Mouse (Mus musculus) heart, embryonic 15.5 days (tissue): ENCODE data around the gene Ncoa3. TPM values are rescaled to one million over a fixed set of nuclear protein-coding genes. Genes with fewer than 3 reads are reported as not detected.

Experiments
- ATAC-seq: fragments of 200-750 bp; cut with Nextera tagmentation; replicated peaks from 2 replicates; pipeline ENCODE4 v1.8.0; 2017; ENCODE audit warnings: low read depth, moderate TSS enrichment; ENCODE audit not compliant: insufficient number of reproducible peaks, insufficient read depth, low FRiP score
- H3K27ac ChIP-seq: fragments of 300-500 bp; sonication (generic); 2 replicates; pipeline ENCODE4 v1.5.1; 2015; ENCODE audit warnings: mild to moderate bottlenecking, inconsistent platforms
- H3K27me3 ChIP-seq: fragments of 300-500 bp; sonication (generic); 2 replicates; pipeline ENCODE4 v1.6.1; 2015; ENCODE audit warnings: inconsistent platforms
- H3K36me3 ChIP-seq: fragments of 300-500 bp; sonication (generic); 2 replicates; pipeline ENCODE4 v1.6.1; 2015; ENCODE audit warnings: mild to moderate bottlenecking, inconsistent platforms
- H3K4me1 ChIP-seq: fragments of 300-500 bp; sonication (generic); replicated peaks from 2 replicates; pipeline ENCODE4 v1.6.1; 2015; ENCODE audit warnings: inconsistent platforms
- H3K4me2 ChIP-seq: fragments of 300-500 bp; sonication (generic); 2 replicates; pipeline ENCODE4 v1.6.1; 2015; ENCODE audit warnings: inconsistent platforms, mild to moderate bottlenecking, moderate library complexity
- H3K4me3 ChIP-seq: fragments of 300-500 bp; sonication (generic); 2 replicates; pipeline ENCODE4 v1.5.1; 2015; ENCODE audit warnings: mild to moderate bottlenecking, inconsistent platforms
- H3K9ac ChIP-seq: fragments of 300-500 bp; sonication (generic); 2 replicates; pipeline ENCODE4 v1.6.1; 2015; ENCODE audit warnings: mild to moderate bottlenecking, inconsistent platforms
- H3K9me3 ChIP-seq: fragments of 300-500 bp; sonication (generic); replicated peaks from 2 replicates; pipeline ENCODE4 v1.6.1; 2016; ENCODE audit warnings: inconsistent platforms
- WGBS: fragments of 180-500 bp; shearing (Covaris S2); methylation state at CpG from one replicate; pipeline ENCODE4 v1.1.7; 2015; ENCODE audit warnings: mixed read lengths; 5-methylcytosine and 5-hydroxymethylcytosine counted together
- polyA plus RNA-seq: library from polyadenylated mRNA; unstranded; fragments of >200 nt; fragmentation: Nextera tagmentation; extraction: Ambion mirVana; gene quantifications from 2 replicates; pipeline ENCODE4 v1.2.1, GENCODE M21; 2015

Ncoa3 gene
- polyA plus RNA-seq, 1 experiment from 2014 or later, result 8.7 TPM

DNA sequence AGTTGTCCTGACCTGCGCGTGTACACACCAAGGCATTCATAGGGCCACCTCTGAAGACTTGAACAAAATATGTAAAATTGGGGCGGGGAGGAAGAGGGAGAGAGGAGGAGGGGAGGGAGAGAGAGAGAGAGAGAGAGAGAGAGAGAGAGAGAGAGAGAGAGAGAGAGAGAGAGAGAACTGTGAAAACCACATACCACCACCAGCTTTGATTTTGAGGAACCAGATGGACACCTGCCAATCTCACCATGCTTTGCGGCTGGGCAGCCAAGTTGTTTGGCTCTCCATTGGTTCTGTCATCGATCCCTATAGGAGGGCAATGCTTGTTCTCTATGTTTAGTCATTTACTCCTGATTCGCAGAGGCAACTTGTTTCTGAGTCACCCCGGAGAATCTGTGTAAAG lies 21.7 kb upstream of the Ncoa3 start:
- Histone ChIP-seq H3K36me3 (no peaks in the 10 kb centered on the region), H3K4me2 (no peak overlapping the region), H3K27ac (no peak overlapping the region), H3K9ac (no peak overlapping the region), H3K9me3 (no peaks in the 10 kb centered on the region), H3K4me1 (peaks cover 21% of the 10 kb centered on the region), H3K4me3 (no peak overlapping the region), H3K27me3 (no peaks in the 10 kb centered on the region)
- ATAC-seq, result no peak
- 85% methylated on average over 7 of the region's 7 CpGs for WGBS

GRCm38 (mm10) chr2:165974383-165974782 lies 18.1 kb upstream of the Ncoa3 start:
- H3K4me1 ChIP-seq, result peaks cover 7% of the 10 kb centered on the region
- no peaks in the 10 kb centered on the region for H3K27me3 ChIP-seq
- WGBS, result 95% methylated on average over 1 of the region's 1 CpGs
- H3K36me3 ChIP-seq, result no peaks in the 10 kb centered on the region
- H3K4me2 ChIP-seq, result no peak overlapping the region
- H3K9me3 ChIP-seq, result no peaks in the 10 kb centered on the region
- ATAC-seq, result no peak
- H3K27ac ChIP-seq, result no peak overlapping the region
- H3K4me3 ChIP-seq, result no peak overlapping the region
- no peak overlapping the region for H3K9ac ChIP-seq

DNA sequence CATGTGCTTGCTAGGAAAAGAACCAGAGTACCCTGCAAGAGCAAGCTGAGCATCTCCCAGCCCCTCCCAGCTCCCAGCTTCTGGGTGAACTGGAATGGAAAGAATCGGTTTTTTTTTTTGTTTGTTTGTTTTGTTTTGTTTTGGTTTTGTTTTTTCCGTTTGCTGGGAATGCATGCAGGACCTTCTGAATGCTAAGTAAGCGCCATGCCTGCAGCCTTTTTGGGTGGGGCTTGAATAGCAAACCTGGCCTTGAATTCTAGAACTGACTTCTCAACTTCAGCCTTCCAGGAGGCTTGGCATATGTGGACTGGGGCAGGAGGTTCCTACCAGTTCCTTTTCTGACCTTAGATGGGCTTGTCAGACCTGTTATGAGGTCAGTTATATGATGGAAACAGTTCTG lies 16.2 kb upstream of the Ncoa3 start:
- H3K27ac ChIP-seq, result no peak overlapping the region
- WGBS, result 63% methylated on average over 3 of the region's 3 CpGs

DNA sequence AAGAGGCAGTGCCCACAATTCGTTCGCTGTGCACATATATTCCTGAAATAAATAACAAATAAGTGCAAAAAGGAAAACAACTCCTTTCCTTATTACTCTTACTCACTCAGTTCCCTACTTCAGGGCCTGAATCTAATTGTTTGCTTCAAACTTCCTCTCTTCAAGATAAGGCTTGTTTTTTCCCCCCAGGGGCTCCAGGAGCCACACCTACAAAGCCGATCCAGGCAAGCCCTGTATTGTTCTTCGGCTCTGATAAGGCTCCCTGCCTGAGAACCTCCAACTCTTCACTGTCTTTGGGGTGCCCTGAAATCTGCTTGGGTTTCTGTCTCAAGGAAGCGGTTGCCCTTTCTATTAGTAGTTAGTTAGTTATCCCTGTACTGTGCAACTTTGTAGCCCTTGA lies 15.6 kb upstream of the Ncoa3 start:
- 48% methylated on average over 5 of the region's 5 CpGs for WGBS
- Histone ChIP-seq H3K9me3 (no peaks in the 10 kb centered on the region), H3K36me3 (no peaks in the 10 kb centered on the region), H3K9ac (no peak overlapping the region), H3K4me2 (no peak overlapping the region), H3K27ac (peak overlapping the region; percentile 36; the same call in 1 of the 2 replicates), H3K4me1 (peaks cover 11% of the 10 kb centered on the region), H3K27me3 (no peaks in the 10 kb centered on the region), H3K4me3 (no peak overlapping the region)
- no peak for ATAC-seq

More for the DNA sequence above, 16.2 kb upstream of the Ncoa3 start:
- Histone ChIP-seq H3K4me2 (no peak overlapping the region), H3K4me3 (no peak overlapping the region), H3K27me3 (no peaks in the 10 kb centered on the region), H3K9me3 (no peaks in the 10 kb centered on the region), H3K9ac (no peak overlapping the region), H3K36me3 (no peaks in the 10 kb centered on the region), H3K4me1 (peaks cover 7% of the 10 kb centered on the region)
- ATAC-seq, result no peak

- no peaks in the 10 kb centered on the region for H3K9me3 ChIP-seq
These were observed 14.3 kb upstream of the Ncoa3 start for GRCm38 (mm10) chr2:165978119-165978518.

DNA sequence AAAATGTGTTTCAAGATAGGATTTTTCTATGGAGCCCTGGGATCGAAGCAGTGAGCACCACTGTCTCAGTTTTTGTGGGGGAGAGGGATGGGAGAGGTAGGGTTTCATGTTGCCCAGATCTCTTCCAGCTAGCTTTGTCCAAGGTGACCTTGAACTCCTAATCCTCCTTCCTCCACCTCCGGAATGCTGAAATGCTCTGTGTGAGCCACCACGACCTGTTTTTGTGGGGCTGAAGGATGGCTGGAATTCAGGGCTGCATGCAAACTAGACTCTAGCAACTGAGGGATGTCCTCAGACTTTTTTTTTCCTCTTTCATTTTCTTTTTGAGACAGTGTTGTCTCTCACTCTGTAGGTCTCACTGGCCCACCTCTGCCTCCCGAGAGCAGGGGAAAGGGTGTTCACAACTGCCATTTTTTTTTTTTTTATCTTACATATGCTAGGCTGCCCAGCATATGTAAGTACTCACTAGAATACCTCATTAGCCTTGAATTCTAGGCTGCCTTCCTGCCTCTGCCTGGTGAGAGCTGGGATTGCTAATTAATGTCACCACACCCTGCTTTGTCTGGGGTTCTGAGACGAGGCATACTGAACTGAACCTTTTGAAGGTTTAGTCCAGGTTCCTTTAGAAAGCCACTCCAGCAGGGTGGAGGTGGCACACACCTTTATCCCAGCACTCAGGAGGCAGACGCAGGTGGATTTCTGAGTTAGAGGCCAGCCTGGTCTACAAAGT lies 11.0 kb upstream of the Ncoa3 start:
- no peaks in the 10 kb centered on the region for H3K9me3 ChIP-seq
- H3K9ac ChIP-seq, result no peak overlapping the region
- no peaks in the 10 kb centered on the region for H3K27me3 ChIP-seq
- H3K4me2 ChIP-seq, result no peak overlapping the region
- WGBS, result 49% methylated on average over 6 of the region's 6 CpGs
- H3K4me3 ChIP-seq, result no peak overlapping the region
- H3K4me1 ChIP-seq, result peaks cover 15% of the 10 kb centered on the region
- no peak for ATAC-seq
- H3K27ac ChIP-seq, result 0 out of 2 replicates have a peak overlapping the region, but pooled peaks have one; percentile 16
- H3K36me3 ChIP-seq, result no peaks in the 10 kb centered on the region

More at GRCm38 (mm10) chr2:165978119-165978518, 14.3 kb upstream of the Ncoa3 start:
- H3K27me3 ChIP-seq, result no peaks in the 10 kb centered on the region
- no peaks in the 10 kb centered on the region for H3K36me3 ChIP-seq
- WGBS, result 97% methylated on average over 1 of the region's 1 CpGs
- H3K27ac ChIP-seq, result no peak overlapping the region
- H3K4me1 ChIP-seq, result peaks cover 13% of the 10 kb centered on the region
- H3K9ac ChIP-seq, result no peak overlapping the region
- ATAC-seq, result no peak
- H3K4me3 ChIP-seq, result no peak overlapping the region
- no peak overlapping the region for H3K4me2 ChIP-seq

GRCm38 (mm10) chr2:165982512-165983389 lies 9.7 kb upstream of the Ncoa3 start:
- ATAC-seq, result no peak
- H3K9ac ChIP-seq, result no peak overlapping the region
- no peaks in the 10 kb centered on the region for H3K9me3 ChIP-seq
- H3K4me1 ChIP-seq, result peaks cover 18% of the 10 kb centered on the region
- H3K27me3 ChIP-seq, result no peaks in the 10 kb centered on the region
- H3K27ac ChIP-seq, result 0 out of 2 replicates have a peak overlapping the region, but pooled peaks have one; percentile 31
- no peaks in the 10 kb centered on the region for H3K36me3 ChIP-seq
- no peak overlapping the region for H3K4me2 ChIP-seq
- 52% methylated on average over 16 of the region's 16 CpGs for WGBS
- no peak overlapping the region for H3K4me3 ChIP-seq

- Histone ChIP-seq H3K4me3 (no peak overlapping the region), H3K36me3 (no peaks in the 10 kb centered on the region), H3K4me1 (peaks cover 18% of the 10 kb centered on the region), H3K4me2 (no peak overlapping the region), H3K27ac (no peak overlapping the region), H3K9ac (no peak overlapping the region), H3K27me3 (no peaks in the 10 kb centered on the region), H3K9me3 (no peaks in the 10 kb centered on the region)
- WGBS, result 93% methylated on average over 1 of the region's 1 CpGs
- ATAC-seq, result no peak
These were observed 8.1 kb upstream of the Ncoa3 start for GRCm38 (mm10) chr2:165984318-165984717.

- Histone ChIP-seq H3K9me3 (no peaks in the 10 kb centered on the region), H3K27me3 (no peaks in the 10 kb centered on the region), H3K27ac (no peak overlapping the region), H3K4me1 (peaks cover 18% of the 10 kb centered on the region), H3K4me2 (no peak overlapping the region), H3K4me3 (no peak overlapping the region), H3K9ac (no peak overlapping the region), H3K36me3 (no peaks in the 10 kb centered on the region)
- 88% methylated on average over 6 of the region's 6 CpGs for WGBS
- ATAC-seq, result no peak
These were observed 7.5 kb upstream of the Ncoa3 start for GRCm38 (mm10) chr2:165984891-165985290.

DNA sequence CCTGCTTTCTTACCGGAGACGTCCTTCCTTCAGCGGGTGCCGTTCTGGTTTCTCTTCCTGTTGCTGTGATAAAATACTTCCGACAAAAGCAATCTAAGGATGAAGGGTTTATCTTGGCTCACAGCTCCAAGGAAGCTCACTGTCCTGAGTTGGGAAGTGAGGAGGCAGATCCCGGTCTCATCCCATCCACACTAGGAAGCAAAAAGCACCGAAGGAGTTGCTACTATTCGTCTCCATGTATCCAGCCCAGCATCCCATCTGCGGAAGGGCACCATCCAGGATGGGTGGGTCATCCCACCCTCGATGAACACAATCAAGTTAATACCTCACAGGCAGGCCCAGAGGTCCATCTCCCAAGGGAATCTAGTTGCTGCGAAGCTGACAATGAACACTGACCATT lies 6.9 kb upstream of the Ncoa3 start:
- no peaks in the 10 kb centered on the region for H3K27me3 ChIP-seq
- H3K27ac ChIP-seq, result no peak overlapping the region
- peaks cover 18% of the 10 kb centered on the region for H3K4me1 ChIP-seq
- WGBS, result 75% methylated on average over 11 of the region's 11 CpGs
- no peaks in the 10 kb centered on the region for H3K9me3 ChIP-seq
- no peak for ATAC-seq
- H3K4me2 ChIP-seq, result no peak overlapping the region
- no peaks in the 10 kb centered on the region for H3K36me3 ChIP-seq
- H3K4me3 ChIP-seq, result no peak overlapping the region
- no peak overlapping the region for H3K9ac ChIP-seq

DNA sequence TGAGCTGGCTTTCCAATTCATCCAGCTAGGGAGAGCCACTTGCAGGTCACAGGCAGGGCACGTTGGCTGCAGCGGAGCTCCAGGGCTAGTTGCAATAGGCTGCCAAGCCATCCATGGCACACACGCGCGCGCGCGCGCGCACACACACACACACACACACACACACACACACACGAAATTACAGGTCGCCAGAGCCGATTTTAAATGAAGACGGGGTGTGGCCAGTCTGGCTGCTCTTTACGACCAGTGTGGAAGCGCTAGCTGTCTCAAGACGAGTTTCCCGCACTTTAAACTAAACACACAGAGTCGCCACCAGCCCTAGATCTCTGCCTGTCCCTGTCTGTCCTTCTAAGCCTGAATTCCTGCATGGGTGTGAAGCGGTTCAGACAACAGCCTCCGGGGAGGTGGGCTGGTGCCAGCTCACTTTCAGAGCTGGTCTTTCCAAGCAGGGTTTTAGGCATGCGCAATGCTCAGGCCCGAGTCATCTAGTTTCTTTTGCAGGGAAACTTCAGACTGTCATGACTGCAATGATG lies 5.4 kb upstream of the Ncoa3 start:
- peak; percentile 79 for ATAC-seq
- Histone ChIP-seq H3K27me3 (no peaks in the 10 kb centered on the region), H3K36me3 (no peaks in the 10 kb centered on the region), H3K9ac (peak overlapping the region; percentile 62), H3K27ac (peak overlapping the region; percentile 91), H3K4me1 (peaks cover 15% of the 10 kb centered on the region), H3K4me3 (peak overlapping the region; percentile 57), H3K9me3 (no peaks in the 10 kb centered on the region), H3K4me2 (peak overlapping the region; percentile 74)
- 1% methylated on average over 23 of the region's 23 CpGs for WGBS
